Mouse (Mus musculus): ENCODE results near the gene Mcpt8.
"Not testable (repeated sequence)": the region's sequence is repeated elsewhere in the genome, so short reads cannot be mapped to it uniquely, and the experiment has no call there.

Gene Mcpt8

GRCm38 (mm10) chr14:56085167-56085566 is at the start of gene Mcpt8:
Mcpt8 (minus strand) TSS chr14:56085273.
- DNase-seq, result no peak

- not testable (repeated sequence) for DNase-seq
These were observed 48.6 kb upstream of the Mcpt8 start for GRCm38 (mm10) chr14:56133675-56134074.

GRCm38 (mm10) chr14:56132508-56132907 is 47.4 kb upstream of the Mcpt8 start, which contains the start of gene Gzmd:
Gzmd (minus strand) TSS chr14:56132608.
- DNase-seq, result not testable (repeated sequence)

- DNase-seq, result no peak
These were observed 43.3 kb upstream of the Mcpt8 start for GRCm38 (mm10) chr14:56128341-56128740.

- DNase-seq, result no peak
These were observed 38.4 kb upstream of the Mcpt8 start for GRCm38 (mm10) chr14:56123516-56123915.

GRCm38 (mm10) chr14:56120525-56120924 is 35.5 kb upstream of the Mcpt8 start, which contains the start of gene Gzme:
Gzme (minus strand) TSS chr14:56120625.
- DNase-seq, result no peak

GRCm38 (mm10) chr14:56115531-56116310 is 30.6 kb upstream of the Mcpt8 start:
- DNase-seq, result not testable (repeated sequence)

- no peak for DNase-seq
These were observed 20.5 kb upstream of the Mcpt8 start for GRCm38 (mm10) chr14:56105447-56106180.

GRCm38 (mm10) chr14:56105016-56105415 is 19.9 kb upstream of the Mcpt8 start:
- no peak for DNase-seq

GRCm38 (mm10) chr14:56103452-56103851 is 18.4 kb upstream of the Mcpt8 start:
- no peak for DNase-seq

GRCm38 (mm10) chr14:56102386-56102785 is 17.3 kb upstream of the Mcpt8 start, which contains the start of gene Ctsg:
Ctsg (minus strand) TSS chr14:56102574.
- DNase-seq, result no peak

- no peak for DNase-seq
These were observed 13.9 kb upstream of the Mcpt8 start for GRCm38 (mm10) chr14:56098940-56099339.

- DNase-seq, result no peak
These were observed 12.5 kb upstream of the Mcpt8 start for GRCm38 (mm10) chr14:56097597-56097996.

- no peak for DNase-seq
These were observed 8.3 kb upstream of the Mcpt8 start for GRCm38 (mm10) chr14:56093353-56093752.

- no peak for DNase-seq
These were observed 1.6 kb upstream of the Mcpt8 start for GRCm38 (mm10) chr14:56086711-56087110.

GRCm38 (mm10) chr14:56082016-56082415 is 3.1 kb downstream of the Mcpt8 start:
- DNase-seq, result no peak

GRCm38 (mm10) chr14:56062213-56062612 is 22.9 kb downstream of the Mcpt8 start, which contains the start of gene Mcpt4:
Mcpt4 (minus strand) TSS chr14:56062313.
- not testable (repeated sequence) for DNase-seq

GRCm38 (mm10) chr14:56057722-56058121 is 27.4 kb downstream of the Mcpt8 start:
- DNase-seq, result no peak

- no peak for DNase-seq
These were observed 29.7 kb downstream of the Mcpt8 start for GRCm38 (mm10) chr14:56055408-56055807.

GRCm38 (mm10) chr14:56041792-56042191 is 43.3 kb downstream of the Mcpt8 start, which contains the start of gene Mcpt2:
Mcpt2 (plus strand) TSS chr14:56042041.
- DNase-seq, result not testable (repeated sequence)

- no peak for DNase-seq
These were observed 50.6 kb downstream of the Mcpt8 start for GRCm38 (mm10) chr14:56034433-56034832.

Measured in right cerebral cortex, adult 18-20 months (tissue).